Mouse (Mus musculus) WW6 (cell line): Measurements from ENCODE around the gene Rab31.

Experiments
- DNase-seq: peaks from one replicate; pipeline ENCODE4 v3.0.0-alpha.2; 2013; ENCODE audit warnings: low read depth, low spot score

The Rab31 gene

DNA sequence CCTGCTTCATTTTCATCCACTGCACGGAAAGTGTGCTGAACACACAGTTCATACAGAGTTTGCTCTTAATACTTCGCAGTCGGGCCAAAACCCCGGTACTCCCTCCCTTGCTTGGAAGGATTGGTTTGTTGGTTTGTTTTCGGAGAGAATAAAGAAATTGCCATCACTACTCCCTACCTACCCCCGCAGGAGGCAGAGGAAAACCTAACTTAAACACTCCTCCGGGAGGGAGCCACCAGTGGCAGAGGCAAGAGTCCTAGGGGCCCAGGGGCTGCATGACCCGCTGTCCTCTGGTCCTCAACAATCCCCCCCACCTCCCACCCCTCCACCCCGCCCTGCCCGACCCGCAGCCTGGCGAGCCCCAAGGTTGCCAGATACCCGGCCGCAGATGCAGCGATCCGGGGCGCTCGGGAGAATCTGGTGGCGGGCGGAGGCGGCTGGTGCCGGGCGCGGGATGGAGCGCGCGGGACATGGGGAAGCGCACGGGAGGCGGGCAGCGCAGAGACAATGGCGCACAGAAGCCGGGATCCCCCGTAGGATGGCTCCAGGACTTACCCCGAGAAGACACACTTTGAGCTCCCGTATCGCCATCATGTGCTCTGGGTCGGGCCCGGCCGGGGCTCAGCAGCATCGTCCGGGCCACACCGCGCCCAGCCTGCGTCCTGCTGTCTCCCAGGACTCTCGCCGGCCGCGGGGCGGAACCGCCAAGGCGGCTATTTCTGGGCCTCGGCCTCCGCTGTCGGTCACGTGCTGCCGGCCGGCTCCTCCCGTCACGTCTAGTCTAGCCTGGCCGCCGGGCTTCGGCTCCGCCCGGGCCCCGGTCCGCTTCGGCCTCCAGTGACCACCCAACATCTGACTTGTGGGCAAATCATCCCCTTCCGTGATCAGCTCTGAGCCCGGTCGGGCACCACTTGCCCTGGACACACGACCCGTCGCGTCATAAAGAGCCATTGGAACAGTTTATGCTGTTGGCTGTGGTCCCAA, at the start of gene Rab31:
Gene Rab31, minus strand, starts transcription at position 802 of the 984 bp plus-strand sequence.
- DNase-seq: no peak

DNA sequence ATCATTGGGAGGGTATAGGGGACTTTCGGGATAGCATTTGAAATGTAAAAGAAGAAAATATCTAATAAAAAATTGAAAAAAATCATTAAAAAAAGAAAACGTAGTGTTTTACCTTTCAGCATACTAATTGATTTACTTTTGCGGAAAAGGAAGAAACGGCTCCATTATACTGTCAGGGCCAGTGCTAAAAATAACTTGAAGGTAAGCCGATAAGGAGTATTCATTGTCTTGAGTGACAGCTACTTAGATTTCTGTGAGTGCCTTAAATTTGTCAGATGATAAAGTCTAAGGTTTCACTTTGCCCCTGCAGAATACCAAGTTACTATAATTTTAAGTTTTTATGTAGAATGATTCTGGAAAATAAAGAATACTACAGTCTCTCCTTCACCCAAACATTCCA, 47.6 kb upstream of the Rab31 start:
- no peak for DNase-seq

DNA sequence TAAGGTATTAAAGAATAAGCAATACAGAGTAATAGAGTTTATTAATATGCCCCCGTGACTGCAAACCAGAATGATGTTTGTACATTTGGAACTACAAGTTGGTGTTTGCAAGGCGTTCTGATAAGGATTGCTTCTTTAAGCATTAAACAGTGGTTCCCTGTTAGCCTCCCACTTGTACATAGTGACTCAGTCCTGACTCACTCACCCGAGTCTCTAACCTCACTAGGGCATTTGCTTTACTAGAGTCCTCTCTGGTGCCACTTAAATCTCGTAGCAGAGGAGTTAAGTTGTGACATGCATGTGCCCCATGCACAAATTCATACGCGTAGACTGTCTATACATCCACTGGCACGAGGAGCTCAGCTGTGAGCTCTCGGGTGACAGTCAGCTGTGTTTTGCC, 41.2 kb upstream of the Rab31 start:
- no peak for DNase-seq

DNA sequence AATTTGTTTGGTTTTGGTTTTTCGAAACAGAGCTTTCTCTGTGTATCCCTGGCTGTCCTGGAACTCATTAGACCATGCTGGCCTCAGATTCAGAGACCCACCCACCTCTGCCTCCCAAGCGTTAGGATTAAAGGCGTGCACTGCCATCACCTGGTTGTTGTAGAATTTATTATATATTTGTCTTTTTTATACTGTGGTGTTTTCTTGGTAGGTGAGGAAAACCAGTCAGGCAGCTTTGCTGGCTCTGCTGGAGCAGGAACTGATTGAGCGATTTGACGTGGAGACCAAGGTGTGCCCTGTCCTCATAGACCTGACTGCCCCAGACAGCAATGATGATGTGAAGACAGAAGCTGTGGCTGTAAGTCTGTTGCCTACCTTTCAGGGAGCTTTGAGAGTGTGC, 38.5 kb upstream of the Rab31 start:
- no peak for DNase-seq

GRCm38 (mm10) chr17:65806416-65806815, 33.9 kb upstream of the Rab31 start:
- no peak for DNase-seq

GRCm38 (mm10) chr17:65805966-65806365, 33.4 kb upstream of the Rab31 start:
- DNase-seq: no peak

DNA sequence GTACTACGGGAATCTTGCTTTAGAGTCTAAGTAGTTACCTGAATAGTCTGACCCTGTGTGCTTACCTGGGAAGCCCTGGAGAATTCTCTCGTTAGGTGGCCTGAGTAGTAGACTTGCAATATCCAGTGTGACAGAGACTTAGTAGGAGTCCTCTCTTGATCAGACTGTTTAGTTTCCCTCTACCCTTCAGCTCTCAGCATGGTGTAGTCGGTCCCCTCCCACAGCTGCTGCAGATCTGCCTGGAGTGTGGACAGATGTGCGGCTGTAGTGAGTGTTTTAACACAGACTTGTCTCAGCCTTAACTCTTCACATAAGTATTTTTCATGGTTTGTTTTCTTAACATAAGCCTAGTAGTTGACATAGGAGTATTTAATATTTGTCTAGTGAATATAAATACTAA, 29.5 kb upstream of the Rab31 start:
- DNase-seq: no peak

- no peak for DNase-seq
Observed at GRCm38 (mm10) chr17:65800451-65800850, 27.9 kb upstream of the Rab31 start.

DNA sequence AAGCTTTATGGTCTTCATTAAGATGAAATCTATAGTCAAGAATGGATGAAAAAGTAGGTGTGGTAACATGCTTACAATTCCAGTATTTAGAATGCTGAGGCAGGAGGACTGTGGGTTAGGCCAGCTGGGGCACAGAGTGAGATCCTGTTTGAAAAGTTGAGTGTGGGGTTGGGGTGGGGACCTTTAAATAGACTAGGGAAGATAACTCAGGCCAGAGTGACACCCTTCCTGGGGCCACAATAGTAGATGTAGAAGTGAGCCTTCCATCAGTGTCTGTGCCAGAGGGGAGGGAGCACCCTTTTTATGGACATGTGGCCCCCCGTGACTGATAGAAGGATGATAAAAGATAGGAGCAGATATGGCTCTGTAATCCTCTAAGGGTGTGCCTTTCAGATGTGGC, 26.8 kb upstream of the Rab31 start:
- no peak for DNase-seq

DNA sequence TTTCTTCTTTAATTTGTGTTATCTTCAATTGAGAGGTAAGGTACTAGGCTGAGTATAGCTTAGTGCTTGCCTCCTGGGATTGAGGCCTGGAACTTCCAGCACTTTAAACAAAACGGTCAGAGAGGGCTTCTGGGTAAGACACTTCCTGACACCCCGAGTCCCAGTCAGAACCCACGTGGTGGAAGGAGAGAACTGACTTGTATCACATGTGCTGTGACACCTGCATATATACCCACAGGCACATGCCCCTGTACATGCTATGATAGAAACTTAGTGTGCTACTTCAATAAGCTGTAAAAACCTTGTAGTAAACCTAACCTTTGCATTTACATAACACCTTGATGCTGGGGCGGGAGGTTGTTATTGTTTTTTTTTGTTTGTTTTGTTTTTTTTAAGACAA, 25.9 kb upstream of the Rab31 start:
- no peak for DNase-seq

DNA sequence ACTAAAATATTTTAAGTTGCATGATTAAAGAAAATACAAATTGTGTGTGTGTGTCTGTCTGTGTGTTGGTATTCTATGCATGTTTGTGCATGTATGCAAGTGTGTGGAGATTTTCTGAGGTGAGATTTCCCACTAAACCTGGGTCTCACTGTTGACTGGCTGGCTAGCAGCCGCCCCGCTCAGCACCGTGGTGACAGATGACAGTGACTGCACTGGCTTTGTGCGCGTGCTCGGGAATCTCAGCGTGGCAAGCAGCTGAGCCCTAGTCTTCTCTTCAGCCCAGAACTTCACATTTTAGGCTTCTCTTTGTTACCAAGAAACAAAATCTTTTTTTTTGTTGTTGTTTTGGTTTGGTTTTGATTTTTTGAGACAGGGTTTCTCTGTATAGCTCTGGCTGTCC, 23.5 kb upstream of the Rab31 start:
- no peak for DNase-seq

GRCm38 (mm10) chr17:65794096-65794850, 21.7 kb upstream of the Rab31 start:
- DNase-seq: no peak

DNA sequence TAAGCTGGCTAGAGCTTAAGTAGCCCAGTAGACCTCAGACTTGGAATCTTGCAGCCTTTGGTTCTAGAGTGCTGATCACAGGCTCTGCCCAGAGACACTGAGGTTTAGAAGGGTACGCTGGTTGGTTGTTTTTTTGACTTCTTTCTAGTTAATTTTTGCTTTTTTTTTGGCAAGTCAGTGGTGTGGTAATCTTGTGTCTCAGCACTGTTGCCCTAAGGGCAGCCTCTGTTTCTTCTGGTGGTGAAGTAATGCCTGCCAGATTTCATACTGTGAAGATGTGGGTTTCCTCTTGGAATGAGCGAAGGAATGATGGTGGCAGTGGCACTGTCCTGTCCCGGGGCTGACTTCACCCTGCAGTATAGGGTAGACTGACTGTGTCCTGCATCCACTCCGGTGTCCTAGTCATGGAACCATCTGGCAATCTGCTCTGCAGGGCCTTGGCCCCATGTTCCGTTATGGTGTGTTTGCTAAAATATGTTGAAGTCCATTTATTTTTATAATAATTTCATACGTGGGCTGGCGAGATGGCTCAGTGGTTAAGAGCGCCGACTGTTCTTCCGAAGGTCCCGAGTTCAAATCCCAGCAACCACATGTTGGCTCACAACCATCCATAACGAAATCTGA, 20.9 kb upstream of the Rab31 start:
- no peak for DNase-seq

DNA sequence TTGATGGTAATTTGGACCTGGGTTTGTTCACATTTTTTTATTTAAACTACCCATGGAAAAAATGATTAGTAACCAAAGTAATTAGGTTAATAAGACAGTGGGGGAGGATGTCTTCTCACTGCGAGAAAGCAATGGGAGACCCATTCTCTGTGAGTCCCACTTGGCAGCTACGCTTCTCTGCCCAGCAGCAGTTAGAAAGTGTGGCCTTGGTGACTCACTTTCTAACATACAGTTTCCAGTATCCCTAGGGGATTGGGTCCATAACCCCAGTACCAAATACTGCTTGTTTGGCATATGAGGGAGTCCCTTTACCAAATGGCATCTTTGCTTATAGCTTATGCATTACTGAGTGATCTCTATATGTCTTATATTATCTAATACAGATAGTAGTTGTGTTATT, 18.6 kb upstream of the Rab31 start:
- DNase-seq: no peak

GRCm38 (mm10) chr17:65789576-65789975, 17.0 kb upstream of the Rab31 start:
- no peak for DNase-seq

GRCm38 (mm10) chr17:65788542-65789291, 16.2 kb upstream of the Rab31 start:
- no peak for DNase-seq

- DNase-seq: no peak
Observed at GRCm38 (mm10) chr17:65787261-65787660, 14.7 kb upstream of the Rab31 start.

DNA sequence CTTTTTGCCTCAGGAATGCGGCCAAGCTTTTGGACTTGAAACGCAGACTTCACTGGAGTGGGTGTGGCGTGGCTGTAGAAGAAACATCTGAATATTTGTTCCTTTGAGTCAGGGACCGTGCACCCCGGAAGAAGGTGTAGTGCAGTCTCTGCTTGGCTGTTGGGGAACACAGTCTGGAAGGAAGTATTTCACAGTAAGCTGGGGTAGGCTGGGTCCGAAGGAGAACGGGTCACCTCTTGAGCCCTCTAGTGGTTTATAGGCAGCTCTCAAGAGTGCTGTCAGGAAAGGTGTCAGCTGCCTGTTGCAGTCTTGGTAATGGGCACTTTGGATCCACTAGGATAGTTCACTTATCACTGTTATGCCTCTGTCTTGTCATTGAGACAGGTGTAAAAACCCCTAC, 13.7 kb upstream of the Rab31 start:
- no peak for DNase-seq

DNA sequence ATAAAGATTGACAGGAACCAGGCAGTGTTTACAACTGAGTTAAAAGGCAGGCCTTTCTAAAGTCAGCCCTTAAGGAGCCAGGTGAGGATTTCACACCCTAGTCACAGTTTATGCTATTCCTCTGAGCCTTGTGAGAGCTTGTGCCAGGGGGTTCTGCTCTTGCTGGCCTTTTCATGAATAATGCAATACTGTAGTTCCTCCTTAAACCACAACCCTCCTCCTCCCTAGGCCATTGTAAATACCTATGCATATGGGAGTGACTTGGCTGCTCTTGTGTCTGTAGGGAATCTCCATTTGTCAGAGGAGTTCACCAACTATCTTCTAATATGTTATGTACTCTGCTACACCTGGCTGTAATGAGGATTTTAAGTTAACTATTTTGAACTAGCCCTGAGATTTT, 13.2 kb upstream of the Rab31 start:
- no peak for DNase-seq

- no peak for DNase-seq
Observed at GRCm38 (mm10) chr17:65784610-65785140, 12.1 kb upstream of the Rab31 start.
